Mouse (Mus musculus) lung, postnatal 0 days (tissue): ENCODE data around the gene Nmb.

ENCODE experiments used
- CTCF ChIP-seq: IDR thresholded peaks from 2 replicates; pipeline ENCODE4 v1.5.1; 2016; ENCODE audit warnings: antibody characterized with exemption, mild to moderate bottlenecking
- EP300 ChIP-seq: IDR thresholded peaks from 2 replicates; pipeline ENCODE4 v1.6.1; 2016; ENCODE audit warnings: antibody characterized with exemption, mild to moderate bottlenecking, control low read depth

- no peak for TF ChIP-seq CTCF
- TF ChIP-seq EP300 = no peak
These were observed 3.2 kb downstream of the Nmb start for GRCm38 (mm10) chr7:80901541-80902274.
